Mouse (Mus musculus): ENCODE results near the gene Tgfb3.

GRCm38 (mm10) chr12:86074681-86075080 is 4.2 kb downstream of the Tgfb3 start:
- TF ChIP-seq CTCF (IDR thresholded peaks at IDR 0.05; ENCODE audit: low read depth, low read length): no peak
- no peak for TF ChIP-seq GATA1 (IDR thresholded peaks at IDR 0.05; ENCODE audit: borderline replicate concordance, low read length)
- no peak for TF ChIP-seq POLR2AphosphoS5 (IDR thresholded peaks at IDR 0.05; ENCODE audit: insufficient replicate concordance, low read depth, low read length)

Measured in G1E (cell line).